In genomic region chr5:142416070-142416775, GRCm38 (mm10) we compare ENCODE assay signal across 8 mouse cellular contexts. TPM values are rescaled to one million over a fixed set of nuclear protein-coding genes. Genes with fewer than 3 reads are reported as not detected.
DNase-seq lines count a peak whose midpoint lies in the region; ATAC-seq and TF ChIP-seq lines count a peak whose summit lies in the region.

No protein-coding gene starts in this region.

- intact Hi-C loops in heart, postnatal 10 days (cut with DNase I) = no loop called here

- H3K4me1 ChIP-seq in heart, embryonic 13.5 days = peaks cover 85% of the 10 kb centered on the region
- peaks cover 80% of the 10 kb centered on the region for H3K4me1 ChIP-seq in E14TG2a.4 (replicated peaks; ENCODE audit: low read depth, low read length)
- H3K4me1 ChIP-seq in heart, embryonic 15.5 days (replicated peaks) = peaks cover 66% of the 10 kb centered on the region
- H3K4me1 ChIP-seq in midbrain, embryonic 14.5 days (ENCODE audit: control insufficient read depth, insufficient read depth, low read length) = peaks cover 11% of the 10 kb centered on the region; the same call in 1 of the 2 replicates

- H3K4me2 ChIP-seq in heart, embryonic 13.5 days = peak overlapping the region; percentile 49
- H3K4me2 ChIP-seq in heart, embryonic 15.5 days = peak overlapping the region; percentile 28
- H3K4me2 ChIP-seq in midbrain, embryonic 14.5 days (ENCODE audit: low read length) = no peak overlapping the region

- ATAC-seq in heart, embryonic 13.5 days (ENCODE audit: extremely low read depth, insufficient number of reproducible peaks, low FRiP score, low TSS enrichment) = no peak
- 0 out of 2 replicates have a peak, but pooled peaks have one; percentile 40 for ATAC-seq in heart, embryonic 15.5 days (replicated peaks; ENCODE audit: insufficient number of reproducible peaks, insufficient read depth, low FRiP score, low read depth)
- ATAC-seq in midbrain, embryonic 14.5 days (ENCODE audit: low FRiP score, low TSS enrichment) = no peak

- WGBS in heart, embryonic 13.5 days = 7% methylated on average over 14 of the region's 14 CpGs
- 10% methylated on average over 14 of the region's 14 CpGs for WGBS in heart, embryonic 15.5 days
- 20% methylated on average over 14 of the region's 14 CpGs for WGBS in midbrain, embryonic 14.5 days

- peaks cover 18% of the 10 kb centered on the region for H3K36me3 ChIP-seq in heart, embryonic 13.5 days
- H3K36me3 ChIP-seq in E14TG2a.4 (ENCODE audit: insufficient read depth, low read length) = peaks cover 63% of the 10 kb centered on the region
- no peaks in the 10 kb centered on the region for H3K36me3 ChIP-seq in heart, embryonic 15.5 days
- H3K36me3 ChIP-seq in midbrain, embryonic 14.5 days (ENCODE audit: control insufficient read depth, insufficient read depth, low read length) = peaks cover 6% of the 10 kb centered on the region; the same call in 1 of the 2 replicates

- H3K27me3 ChIP-seq in heart, embryonic 13.5 days (replicated peaks) = no peaks in the 10 kb centered on the region
- peaks cover 28% of the 10 kb centered on the region for H3K27me3 ChIP-seq in E14TG2a.4 (ENCODE audit: insufficient read depth, low read length)
- no peaks in the 10 kb centered on the region for H3K27me3 ChIP-seq in heart, embryonic 15.5 days
- H3K27me3 ChIP-seq in midbrain, embryonic 14.5 days (ENCODE audit: control insufficient read depth, insufficient read depth, low read length) = no peaks in the 10 kb centered on the region

- peak overlapping the region; percentile 82 for H3K27ac ChIP-seq in heart, embryonic 13.5 days (replicated peaks)
- H3K27ac ChIP-seq in heart, embryonic 15.5 days = peak overlapping the region; percentile 73
- H3K27ac ChIP-seq in midbrain, embryonic 14.5 days (replicated peaks; ENCODE audit: low read depth, low read length) = no peak overlapping the region

- TF ChIP-seq CTCF in E14TG2a.4 (conservative IDR thresholded peaks at IDR 0.05; ENCODE audit: low read length) = no peak

- H3K9ac ChIP-seq in heart, embryonic 13.5 days = peak overlapping the region; percentile 67; the same call in 1 of the 2 replicates
- no peak overlapping the region for H3K9ac ChIP-seq in heart, embryonic 15.5 days
- H3K9ac ChIP-seq in midbrain, embryonic 14.5 days (replicated peaks; ENCODE audit: low read length) = no peak overlapping the region

- H3K4me3 ChIP-seq in heart, embryonic 13.5 days = 0 out of 2 replicates have a peak overlapping the region, but pooled peaks have one; percentile 1
- H3K4me3 ChIP-seq in E14TG2a.4 (replicated peaks; ENCODE audit: low read length) = 0 out of 2 replicates have a peak overlapping the region, but pooled peaks have one; percentile 8
- no peak overlapping the region for H3K4me3 ChIP-seq in heart, embryonic 15.5 days
- no peak overlapping the region for H3K4me3 ChIP-seq in midbrain, embryonic 14.5 days (replicated peaks; ENCODE audit: low read depth, low read length)

- no peaks in the 10 kb centered on the region for H3K9me3 ChIP-seq in heart, embryonic 13.5 days
- H3K9me3 ChIP-seq in E14TG2a.4 (ENCODE audit: low read length) = no peaks in the 10 kb centered on the region
- no peaks in the 10 kb centered on the region for H3K9me3 ChIP-seq in heart, embryonic 15.5 days (replicated peaks)
- no peaks in the 10 kb centered on the region for H3K9me3 ChIP-seq in midbrain, embryonic 14.5 days (ENCODE audit: control insufficient read depth, low read length)

- no peak for DNase-seq in heart, postnatal 10 days
- peak; percentile 42 for DNase-seq in midbrain, embryonic 14.5 days
- DNase-seq in cerebellum, postnatal 14 days = no peak
- DNase-seq in cerebellum, postnatal 10 days = no peak
- no peak for DNase-seq in left cerebral cortex, adult 9 months (ENCODE audit: low spot score in 2 of 2)

RNA-seq across cellular contexts. Expression of gene Foxk1, which starts 14.9 kb away (rescaled TPM):
- polyA plus RNA-seq in heart, embryonic 13.5 days (2015; fragmentation: Nextera tagmentation; extraction: Ambion mirVana) = 3.4 and 4.3 TPM in 2 replicates
- total RNA-seq in heart, postnatal 10 days (2021) = 10 to 100 TPM; 16.8 to 19.0 TPM
- polyA plus RNA-seq in heart, embryonic 15.5 days (2015; fragmentation: Nextera tagmentation; extraction: Ambion mirVana) = 3.1 and 4.2 TPM in 2 replicates
- 4.2 and 4.6 TPM in 2 replicates for polyA plus RNA-seq in midbrain, embryonic 14.5 days (2014; fragmentation: Nextera tagmentation; extraction: Ambion mirVana)

RNA-seq across cellular contexts. Expression of gene Ap5z1, which starts 47.5 kb away (rescaled TPM):
- 6.9 and 7.4 TPM in 2 replicates for polyA plus RNA-seq in heart, embryonic 13.5 days (2015; fragmentation: Nextera tagmentation; extraction: Ambion mirVana)
- 1 to 10 TPM; 6.4 to 8.1 TPM for total RNA-seq in heart, postnatal 10 days (2021)
- polyA plus RNA-seq in heart, embryonic 15.5 days (2015; fragmentation: Nextera tagmentation; extraction: Ambion mirVana) = 6.0 and 8.8 TPM in 2 replicates
- 12.6 and 13.9 TPM in 2 replicates for polyA plus RNA-seq in midbrain, embryonic 14.5 days (2014; fragmentation: Nextera tagmentation; extraction: Ambion mirVana)

Comparison
In these comparisons a context has a peak if more than half of its experiments do, and no peak if none do; other contexts are left out.
1. H3K4me3 ChIP-seq: peak in heart, embryonic 13.5 days (single experiment) and E14TG2a.4 (single experiment); none in heart, embryonic 15.5 days (single experiment) and midbrain, embryonic 14.5 days (single experiment).